Mouse (Mus musculus) liver, postnatal 0 days (tissue): ENCODE results near the gene Cyp2d26. TPM values are rescaled to one million over a fixed set of nuclear protein-coding genes. Genes with fewer than 3 reads are reported as not detected.

Experiments used
- ATAC-seq: fragments of 200-750 bp; cut with Nextera tagmentation; 2 replicates; pipeline ENCODE4 v1.8.0; 2017; ENCODE audit warnings: mild to moderate bottlenecking, moderate library complexity
- DNase-seq: peaks from one replicate; pipeline ENCODE4 v3.0.0-alpha.2; 2016
- H3K27ac ChIP-seq: fragments of 300-500 bp; sonication (generic); 2 replicates; pipeline ENCODE4 v1.5.1; 2014; ENCODE audit warnings: antibody characterized with exemption, moderate library complexity, mild to moderate bottlenecking, low read depth
- H3K27me3 ChIP-seq: fragments of 300-500 bp; sonication (generic); 2 replicates; pipeline ENCODE4 v1.6.1; 2014; ENCODE audit warnings: low read length, control low read depth, mixed read lengths; ENCODE audit not compliant: insufficient read depth
- H3K36me3 ChIP-seq: fragments of 300-500 bp; sonication (generic); replicated peaks from 2 replicates; pipeline ENCODE4 v1.6.1; 2014; ENCODE audit warnings: mild to moderate bottlenecking, control low read depth, low read length, moderate library complexity, mixed read lengths; ENCODE audit not compliant: insufficient read depth
- H3K4me1 ChIP-seq: fragments of 300-500 bp; sonication (generic); 2 replicates; pipeline ENCODE4 v1.6.1; 2014; ENCODE audit warnings: antibody characterized with exemption, mild to moderate bottlenecking, control low read depth; ENCODE audit not compliant: insufficient read depth
- H3K4me2 ChIP-seq: fragments of 300-500 bp; sonication (generic); 2 replicates; pipeline ENCODE4 v1.6.1; 2014; ENCODE audit warnings: low read depth, mild to moderate bottlenecking, low read length, moderate library complexity, mixed read lengths
- H3K4me3 ChIP-seq: fragments of 300-500 bp; sonication (generic); 2 replicates; pipeline ENCODE4 v1.5.1; 2014; ENCODE audit warnings: low read depth, low read length
- H3K9ac ChIP-seq: fragments of 300-500 bp; sonication (generic); replicated peaks from 2 replicates; pipeline ENCODE4 v1.6.1; 2014; ENCODE audit warnings: mild to moderate bottlenecking, moderate library complexity
- H3K9me3 ChIP-seq: fragments of 300-500 bp; sonication (generic); 2 replicates; pipeline ENCODE4 v1.6.1; 2016; ENCODE audit warnings: mild to moderate bottlenecking, control low read depth, low read length, mixed read lengths
- CTCF ChIP-seq: sonication (generic); IDR thresholded peaks from 2 replicates; pipeline ENCODE4 v1.5.1; 2016; ENCODE audit warnings: antibody characterized with exemption, low read depth
- EP300 ChIP-seq: IDR thresholded peaks from 2 replicates; pipeline ENCODE4 v1.6.1; 2016; ENCODE audit warnings: antibody characterized with exemption, low read depth, mild to moderate bottlenecking
- WGBS: fragments of 180-500 bp; shearing (Covaris S2); extraction: QIAGEN DNeasy Blood & Tissue Kit; methylation state at CpG from one replicate; pipeline ENCODE4 v1.1.7; 2014; ENCODE audit not compliant: insufficient replicate concordance; 5-methylcytosine and 5-hydroxymethylcytosine counted together
- polyA plus RNA-seq: library from polyadenylated mRNA; unstranded; fragments of >200 nt; fragmentation: Nextera tagmentation; extraction: Ambion mirVana; gene quantifications from 2 replicates; pipeline ENCODE4 v1.2.1, GENCODE M21; 2015

The Cyp2d26 gene
- polyA plus RNA-seq, 1 experiment from 2014 or later = 615 TPM

DNA sequence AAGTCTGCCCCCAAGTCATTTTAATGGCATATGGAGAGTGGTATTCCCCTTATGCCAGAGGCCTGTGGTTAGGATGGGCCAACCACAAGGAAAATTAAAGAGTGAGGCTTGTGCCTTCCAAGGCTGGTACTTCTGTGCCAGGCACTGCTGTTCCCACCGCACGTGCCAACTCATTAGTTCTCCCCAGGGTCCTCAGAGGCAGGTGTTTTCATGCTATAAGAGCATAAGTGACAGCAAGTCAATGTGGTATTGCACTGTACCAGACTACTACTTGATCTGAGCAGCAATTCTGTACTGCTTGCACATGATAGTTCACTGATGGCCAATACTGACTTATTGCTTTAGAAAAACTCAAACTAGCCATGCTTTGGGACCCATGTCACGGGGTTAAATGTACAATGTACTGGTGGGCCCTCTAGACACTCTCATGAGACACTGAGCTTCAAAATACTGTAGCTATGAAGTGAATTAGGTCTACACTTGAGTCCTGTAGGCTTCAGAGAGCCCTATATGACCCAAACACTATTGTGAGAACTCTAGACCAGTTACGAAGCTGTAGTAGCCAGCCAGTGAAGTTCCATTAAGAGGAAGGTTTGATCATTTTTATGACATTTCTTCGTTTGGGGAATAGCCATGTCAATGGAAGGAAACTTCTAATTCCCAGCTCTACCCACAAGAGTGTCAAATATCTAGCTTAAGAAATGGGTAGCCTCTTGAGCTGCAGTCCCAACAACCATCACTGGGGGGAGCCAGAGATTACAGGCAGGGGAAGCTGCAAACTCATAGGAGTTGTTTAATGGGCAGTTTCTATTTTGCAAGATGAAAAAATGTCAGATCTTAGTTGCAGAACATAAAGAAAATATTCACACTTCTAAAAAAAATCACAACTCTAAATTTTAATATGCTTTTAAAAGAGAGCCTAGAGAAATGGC is 10.9 kb upstream of the Cyp2d26 start:
- TF ChIP-seq CTCF (peak; percentile 91), EP300 (no peak)
- Histone ChIP-seq H3K36me3 (no peaks in the 10 kb centered on the region), H3K9me3 (no peaks in the 10 kb centered on the region), H3K4me1 (0 out of 2 replicates have a peak, but pooled peaks cover 3% of the 10 kb centered on the region), H3K9ac (no peak overlapping the region), H3K4me2 (no peak overlapping the region), H3K4me3 (no peak overlapping the region), H3K27me3 (no peaks in the 10 kb centered on the region), H3K27ac (no peak overlapping the region)
- ATAC-seq (0 out of 2 replicates have a peak, but pooled peaks have one; percentile 36), DNase-seq (peak; percentile 85)
- WGBS = 69% methylated on average over 5 of the region's 5 CpGs

DNA sequence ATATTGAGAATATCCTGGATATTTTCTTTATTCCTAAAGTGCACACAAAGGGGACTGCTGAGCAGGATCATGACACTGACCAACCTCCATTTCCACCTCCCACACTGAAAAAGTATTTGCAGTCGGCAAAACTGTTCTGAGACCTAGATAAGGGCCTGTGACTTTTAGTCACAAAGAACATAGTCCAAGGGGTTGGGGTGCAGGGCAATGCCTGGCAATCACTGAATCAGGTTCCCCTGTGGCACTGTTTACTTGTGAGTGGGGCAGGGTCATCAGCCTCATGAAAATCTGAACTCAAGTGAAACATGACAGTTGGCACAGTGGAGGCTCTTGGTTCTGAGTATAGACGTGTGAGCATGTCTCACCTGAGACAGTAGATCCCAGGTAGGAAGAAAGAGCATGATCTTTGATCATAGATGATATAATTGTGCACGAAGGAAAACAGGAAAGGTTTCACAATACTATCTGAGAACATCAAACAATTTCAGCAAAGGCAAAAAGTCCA is 1.9 kb upstream of the Cyp2d26 start:
- peak; percentile 39; the same call in 1 of the 2 replicates for TF ChIP-seq EP300
- no peak for TF ChIP-seq CTCF
- peak; percentile 65 for ATAC-seq
- Histone ChIP-seq H3K9me3 (no peaks in the 10 kb centered on the region), H3K4me1 (peaks cover 7% of the 10 kb centered on the region; the same call in 1 of the 2 replicates), H3K4me3 (no peak overlapping the region), H3K9ac (no peak overlapping the region), H3K4me2 (no peak overlapping the region), H3K36me3 (peaks cover 5% of the 10 kb centered on the region; the same call in 1 of the 2 replicates), H3K27ac (peak overlapping the region; percentile 97), H3K27me3 (no peaks in the 10 kb centered on the region)
- WGBS = 41% methylated on average over 3 of the region's 3 CpGs
- DNase-seq = peak; percentile 42

DNA sequence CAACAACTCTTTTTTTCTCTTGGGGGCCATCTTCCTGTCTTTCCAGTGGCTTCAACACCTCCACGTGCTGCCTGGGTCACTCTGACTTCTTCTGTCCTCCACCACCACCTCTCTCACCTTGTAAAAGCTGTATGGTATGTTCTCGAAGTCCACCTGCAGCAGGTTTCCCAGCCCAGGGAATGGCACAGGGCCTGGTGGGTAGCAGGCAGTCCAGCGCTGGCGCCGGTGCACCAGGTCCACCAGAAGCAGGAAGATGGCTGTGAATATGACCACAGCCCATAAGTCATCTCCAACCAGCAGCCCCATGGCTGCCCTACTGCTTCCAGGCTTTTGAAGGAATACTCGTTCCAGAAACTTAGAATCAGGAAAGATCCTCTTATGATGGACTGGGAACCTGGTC is 226 bp downstream of the Cyp2d26 start:
- peaks cover 11% of the 10 kb centered on the region; the same call in 1 of the 2 replicates for H3K4me1 ChIP-seq
- peak overlapping the region; percentile 54 for H3K4me2 ChIP-seq
- WGBS = 71% methylated on average over 6 of the region's 6 CpGs
- peak overlapping the region; percentile 49 for H3K4me3 ChIP-seq
- TF ChIP-seq CTCF (no peak), EP300 (no peak)
- DNase-seq = peak; percentile 34
- H3K27ac ChIP-seq = peak overlapping the region; percentile 97
- H3K36me3 ChIP-seq = peaks cover 5% of the 10 kb centered on the region; the same call in 1 of the 2 replicates
- H3K27me3 ChIP-seq = no peaks in the 10 kb centered on the region
- no peaks in the 10 kb centered on the region for H3K9me3 ChIP-seq
- H3K9ac ChIP-seq = peak overlapping the region; percentile 68
- peak; percentile 12 for ATAC-seq

DNA sequence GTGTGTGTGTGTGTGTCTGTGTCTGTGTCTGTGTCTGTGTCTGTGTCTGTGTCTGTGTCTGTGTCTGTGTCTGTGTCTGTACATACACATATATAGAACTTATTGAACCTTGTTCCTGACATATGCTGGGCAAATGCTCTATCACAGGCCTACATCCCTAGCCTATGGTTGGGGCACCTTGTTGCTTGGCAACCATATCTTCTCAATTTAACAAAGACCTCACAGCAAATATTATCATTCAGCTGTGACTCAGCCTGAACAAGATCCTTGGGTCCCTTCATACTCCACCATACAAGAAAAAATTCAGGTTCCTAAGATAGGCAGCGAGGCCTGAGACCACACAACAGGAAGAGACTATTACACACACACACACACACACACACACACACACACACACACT is 640 bp downstream of the Cyp2d26 start:
- Histone ChIP-seq H3K4me2 (peak overlapping the region; percentile 54), H3K9ac (peak overlapping the region; percentile 68), H3K4me1 (peaks cover 11% of the 10 kb centered on the region; the same call in 1 of the 2 replicates), H3K9me3 (no peaks in the 10 kb centered on the region), H3K27ac (peak overlapping the region; percentile 97), H3K36me3 (peaks cover 5% of the 10 kb centered on the region; the same call in 1 of the 2 replicates), H3K4me3 (peak overlapping the region; percentile 49), H3K27me3 (no peaks in the 10 kb centered on the region)
- DNase-seq = no peak
- no peak for TF ChIP-seq CTCF
- no peak for TF ChIP-seq EP300
- 25% methylated on average over 1 of the region's 1 CpGs for WGBS
- ATAC-seq = no peak

DNA sequence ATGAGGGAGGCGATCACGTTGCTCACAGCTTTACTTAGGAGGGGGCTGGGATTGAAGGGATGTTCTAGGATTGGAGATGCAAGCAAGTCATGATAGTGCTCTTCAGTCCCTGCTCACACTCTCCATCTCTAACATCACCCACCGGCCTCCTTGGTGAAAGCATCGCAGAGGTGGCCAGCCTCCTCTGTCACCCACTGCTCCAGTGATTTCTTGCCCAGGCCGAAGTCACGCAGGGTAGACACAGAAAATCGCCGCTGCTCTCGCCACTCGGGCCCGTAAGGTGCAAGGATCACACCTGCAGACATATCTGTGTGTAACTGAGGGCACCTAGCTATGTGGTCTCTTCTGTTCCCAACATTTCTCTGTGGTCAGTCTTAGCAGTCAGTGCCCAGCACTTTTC is 1.5 kb downstream of the Cyp2d26 start:
- Histone ChIP-seq H3K36me3 (peaks cover 5% of the 10 kb centered on the region; the same call in 1 of the 2 replicates), H3K9me3 (no peaks in the 10 kb centered on the region), H3K4me3 (peak overlapping the region; percentile 49), H3K4me2 (peak overlapping the region; percentile 67), H3K27me3 (no peaks in the 10 kb centered on the region), H3K27ac (peak overlapping the region; percentile 97), H3K4me1 (peaks cover 11% of the 10 kb centered on the region; the same call in 1 of the 2 replicates), H3K9ac (peak overlapping the region; percentile 68)
- ATAC-seq (no peak), DNase-seq (no peak)
- TF ChIP-seq EP300 (no peak), CTCF (no peak)
- WGBS = 90% methylated on average over 11 of the region's 11 CpGs

DNA sequence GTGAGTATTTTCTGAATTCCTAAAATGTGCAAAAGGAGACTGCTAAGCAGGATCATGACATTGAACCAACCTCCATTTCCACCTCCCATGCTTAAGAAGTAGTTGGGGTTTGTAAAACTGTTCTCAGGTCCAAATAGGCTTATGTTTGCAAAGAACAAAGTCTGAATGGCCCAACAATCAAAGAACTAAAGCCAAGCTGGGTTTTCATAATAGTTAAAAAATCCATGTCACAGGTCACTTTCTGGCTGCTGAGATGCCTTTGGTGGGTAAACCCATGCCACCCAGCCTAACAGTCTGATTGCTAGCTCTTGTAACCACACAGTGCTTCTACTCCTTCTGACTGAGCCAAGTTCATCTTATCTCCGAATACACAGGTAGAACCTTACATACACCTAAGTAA is 9.5 kb downstream of the Cyp2d26 start:
- WGBS = 62% methylated on average over 1 of the region's 1 CpGs
- H3K27ac ChIP-seq = no peak overlapping the region
- peak; percentile 35; the same call in 1 of the 2 replicates for ATAC-seq
- H3K4me2 ChIP-seq = no peak overlapping the region
- peaks cover 3% of the 10 kb centered on the region; the same call in 1 of the 2 replicates for H3K4me1 ChIP-seq
- no peak overlapping the region for H3K4me3 ChIP-seq
- TF ChIP-seq CTCF (no peak), EP300 (peak; percentile 45; the same call in 1 of the 2 replicates)
- DNase-seq = no peak
- H3K9me3 ChIP-seq = no peaks in the 10 kb centered on the region
- H3K9ac ChIP-seq = no peak overlapping the region
- no peaks in the 10 kb centered on the region for H3K36me3 ChIP-seq
- H3K27me3 ChIP-seq = no peaks in the 10 kb centered on the region
